Mouse (Mus musculus): ENCODE data around the gene Pde12.

Gene Pde12

GRCm38 (mm10) chr14:26625301-26625700 is 44.4 kb downstream of the Pde12 start:
- Histone ChIP-seq H3K36me3 (ENCODE audit: control insufficient read depth, insufficient read depth, low read length, poor library complexity, severe bottlenecking) (peaks cover 17% of the 10 kb centered on the region; the same call in 1 of the 2 replicates), H3K27me3 (ENCODE audit: control insufficient read depth, insufficient read depth, low read length, poor library complexity, severe bottlenecking) (no peaks in the 10 kb centered on the region)
- DNase-seq (ENCODE audit: low read depth, low spot score): no peak

GRCm38 (mm10) chr14:26610689-26611088 is 59.0 kb downstream of the Pde12 start:
- H3K36me3 ChIP-seq (ENCODE audit: control insufficient read depth, insufficient read depth, low read length, poor library complexity, severe bottlenecking): peaks cover 15% of the 10 kb centered on the region
- DNase-seq (ENCODE audit: low read depth, low spot score): no peak
- H3K27me3 ChIP-seq (ENCODE audit: control insufficient read depth, insufficient read depth, low read length, poor library complexity, severe bottlenecking): no peaks in the 10 kb centered on the region
